Mouse (Mus musculus) heart, postnatal 0 days (tissue): ENCODE measurements around the gene Mrpl20. TPM values are rescaled to one million over a fixed set of nuclear protein-coding genes. Genes with fewer than 3 reads are reported as not detected.
A peak's percentile ranks its signal among the peaks of the same experiment; 100 is the strongest.

ENCODE experiments used
- ATAC-seq: fragments of 200-750 bp; cut with Nextera tagmentation; 2 replicates; pipeline ENCODE4 v1.8.0; 2017; ENCODE audit warnings: low read depth, moderate number of reproducible peaks, moderate library complexity; ENCODE audit not compliant: insufficient read depth
- DNase-seq: peaks from one replicate; pipeline ENCODE4 v3.0.0-alpha.2; 2016; ENCODE audit warnings: low spot score
- H3K27ac ChIP-seq: fragments of 300-500 bp; sonication (generic); 2 replicates; pipeline ENCODE4 v1.5.1; 2014; ENCODE audit warnings: low read depth, mild to moderate bottlenecking
- H3K27me3 ChIP-seq: fragments of 300-500 bp; sonication (generic); 2 replicates; pipeline ENCODE4 v1.6.1; 2014; ENCODE audit warnings: low read length, mixed read lengths; ENCODE audit not compliant: control insufficient read depth, insufficient read depth
- H3K36me3 ChIP-seq: fragments of 300-500 bp; sonication (generic); replicated peaks from 2 replicates; pipeline ENCODE4 v1.6.1; 2014; ENCODE audit warnings: low read length, mixed read lengths; ENCODE audit not compliant: control insufficient read depth, insufficient read depth
- H3K4me1 ChIP-seq: fragments of 300-500 bp; sonication (generic); 2 replicates; pipeline ENCODE4 v1.6.1; 2014; ENCODE audit warnings: antibody characterized with exemption; ENCODE audit not compliant: control insufficient read depth, insufficient read depth
- H3K4me2 ChIP-seq: fragments of 300-500 bp; sonication (generic); 2 replicates; pipeline ENCODE4 v1.6.1; 2014; ENCODE audit warnings: low read depth, mild to moderate bottlenecking, low read length, moderate library complexity
- H3K4me3 ChIP-seq: fragments of 300-500 bp; sonication (generic); 2 replicates; pipeline ENCODE4 v1.5.1; 2014; ENCODE audit warnings: low read depth, low read length
- H3K9ac ChIP-seq: fragments of 300-500 bp; sonication (generic); replicated peaks from 2 replicates; pipeline ENCODE4 v1.6.1; 2014; ENCODE audit warnings: low read depth, low read length, mixed read lengths
- H3K9me3 ChIP-seq: fragments of 300-500 bp; sonication (generic); replicated peaks from 2 replicates; pipeline ENCODE4 v1.6.1; 2016; ENCODE audit warnings: low read length; ENCODE audit not compliant: control insufficient read depth
- CTCF ChIP-seq: IDR thresholded peaks from 2 replicates; pipeline ENCODE4 v1.5.1; 2016; ENCODE audit warnings: antibody characterized with exemption, control low read depth, low read depth
- EP300 ChIP-seq: IDR thresholded peaks from 2 replicates; pipeline ENCODE4 v1.6.1; 2016; ENCODE audit warnings: antibody characterized with exemption, low read depth
- WGBS: fragments of 180-500 bp; shearing (Covaris S2); extraction: QIAGEN DNeasy Blood & Tissue Kit; methylation state at CpG from one replicate; pipeline ENCODE4 v1.1.7; 2014; 5-methylcytosine and 5-hydroxymethylcytosine counted together
- polyA plus RNA-seq: library from polyadenylated mRNA; unstranded; fragments of >200 nt; fragmentation: Nextera tagmentation; extraction: Ambion mirVana; gene quantifications from 2 replicates; pipeline ENCODE4 v1.2.1, GENCODE M21; 2015
- total RNA-seq: library from RNA; depleted of rRNA; stranded (reverse); fragments of >200 nt; gene quantifications from 2 replicates; pipeline ENCODE4 v1.2.3, GENCODE M21; 2014; ENCODE audit warnings: low replicate concordance

The Mrpl20 gene
- total and polyA plus RNA-seq, 2 experiments from 2014 or later: 91.4 to 207 TPM

GRCm38 (mm10) chr4:155839483-155839910, 36.8 kb downstream of the Mrpl20 start, which contains the start of gene Mxra8:
Gene Mxra8, plus strand, starts transcription at chr4:155839680.
- H3K27me3 ChIP-seq: 0 out of 2 replicates have a peak, but pooled peaks cover 6% of the 10 kb centered on the region
- ATAC-seq (peak; percentile 82), DNase-seq (peak; percentile 90)
- H3K4me1 ChIP-seq: peaks cover 16% of the 10 kb centered on the region; the same call in 1 of the 2 replicates
- peak within 1 kb of the TSS; percentile 41 for H3K9ac ChIP-seq
- H3K4me3 ChIP-seq: peak within 1 kb of the TSS; percentile 46
- peak within 1 kb of the TSS; percentile 66 for H3K4me2 ChIP-seq
- TF ChIP-seq CTCF (no peak), EP300 (no peak)
- WGBS: 8% methylated on average over 16 of the region's 16 CpGs
- H3K27ac ChIP-seq: peak within 1 kb of the TSS; percentile 84
- no peaks in the 10 kb centered on the region for H3K9me3 ChIP-seq
- no peaks in the 10 kb centered on the region for H3K36me3 ChIP-seq

- Histone ChIP-seq H3K4me3 (peak overlapping the region; percentile 46), H3K36me3 (no peaks in the 10 kb centered on the region), H3K27me3 (0 out of 2 replicates have a peak, but pooled peaks cover 6% of the 10 kb centered on the region), H3K27ac (peak overlapping the region; percentile 84), H3K9ac (peak overlapping the region; percentile 41), H3K4me1 (peaks cover 16% of the 10 kb centered on the region; the same call in 1 of the 2 replicates), H3K9me3 (no peaks in the 10 kb centered on the region), H3K4me2 (peak overlapping the region; percentile 66)
- 12% methylated on average over 8 of the region's 8 CpGs for WGBS
- DNase-seq (no peak), ATAC-seq (0 out of 2 replicates have a peak, but pooled peaks have one; percentile 0)
- TF ChIP-seq CTCF: no peak
- TF ChIP-seq EP300: no peak
These were observed 37.7 kb downstream of the Mrpl20 start for GRCm38 (mm10) chr4:155840076-155841002.

GRCm38 (mm10) chr4:155841003-155841454, 38.4 kb downstream of the Mrpl20 start:
- Histone ChIP-seq H3K4me2 (peak overlapping the region; percentile 66), H3K4me1 (peaks cover 16% of the 10 kb centered on the region; the same call in 1 of the 2 replicates), H3K36me3 (no peaks in the 10 kb centered on the region), H3K27me3 (0 out of 2 replicates have a peak, but pooled peaks cover 6% of the 10 kb centered on the region), H3K27ac (peak overlapping the region; percentile 84; the same call in 1 of the 2 replicates), H3K9ac (peak overlapping the region; percentile 41), H3K9me3 (no peaks in the 10 kb centered on the region), H3K4me3 (peak overlapping the region; percentile 46)
- 1% methylated on average over 32 of the region's 32 CpGs for WGBS
- ATAC-seq (peak; percentile 28), DNase-seq (peak; percentile 48)
- TF ChIP-seq EP300: no peak
- TF ChIP-seq CTCF: peak; percentile 18; the same call in 1 of the 2 replicates

- Histone ChIP-seq H3K4me1 (peaks cover 18% of the 10 kb centered on the region; the same call in 1 of the 2 replicates), H3K4me2 (peak overlapping the region; percentile 66), H3K9me3 (no peaks in the 10 kb centered on the region), H3K4me3 (peak overlapping the region; percentile 46; the same call in 1 of the 2 replicates), H3K36me3 (no peaks in the 10 kb centered on the region), H3K9ac (no peak overlapping the region), H3K27ac (no peak overlapping the region), H3K27me3 (0 out of 2 replicates have a peak, but pooled peaks cover 6% of the 10 kb centered on the region)
- TF ChIP-seq CTCF (no peak), EP300 (no peak)
- DNase-seq: no peak
- ATAC-seq: no peak
- WGBS: 54% methylated on average over 38 of the region's 38 CpGs
These were observed 39.1 kb downstream of the Mrpl20 start for GRCm38 (mm10) chr4:155841651-155842270.

GRCm38 (mm10) chr4:155843231-155843630, 40.6 kb downstream of the Mrpl20 start:
- Histone ChIP-seq H3K27me3 (0 out of 2 replicates have a peak, but pooled peaks cover 6% of the 10 kb centered on the region), H3K9ac (no peak overlapping the region), H3K4me1 (peaks cover 20% of the 10 kb centered on the region), H3K9me3 (no peaks in the 10 kb centered on the region), H3K4me3 (no peak overlapping the region), H3K4me2 (no peak overlapping the region), H3K27ac (no peak overlapping the region), H3K36me3 (no peaks in the 10 kb centered on the region)
- 82% methylated on average over 5 of the region's 5 CpGs for WGBS
- DNase-seq (no peak), ATAC-seq (no peak)
- TF ChIP-seq CTCF: no peak
- TF ChIP-seq EP300: no peak
